Mouse (Mus musculus) kidney, adult 8-10 months (tissue): ENCODE measurements around the gene Hist1h2bh.
"Not testable (repeated sequence)": the region's sequence is repeated elsewhere in the genome, so short reads cannot be mapped to it uniquely, and the experiment has no call there.

ENCODE experiments used
- DNase-seq, 2 experiments: peaks; one replicate each; pipeline ENCODE4 v3.0.0; 2022

Hist1h2bh gene

DNA sequence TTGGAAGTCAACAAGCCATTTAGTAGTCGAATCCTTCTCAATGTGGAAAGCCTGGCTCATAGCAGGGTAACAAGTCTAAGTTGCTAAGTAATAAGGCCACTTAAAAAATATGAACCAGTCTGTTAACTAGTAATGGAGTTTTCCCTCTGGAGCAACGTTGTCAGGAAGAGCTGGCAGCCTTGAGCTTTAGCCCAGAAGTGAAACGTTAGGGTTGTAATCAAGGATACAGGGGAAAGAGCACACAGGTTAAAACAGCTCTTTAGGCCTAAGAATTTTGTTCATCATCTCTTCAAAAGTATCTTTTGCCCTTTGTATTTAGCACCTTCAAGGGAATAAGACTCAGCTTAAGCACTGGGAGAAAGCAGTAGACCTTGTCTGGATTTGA, 7.6 kb upstream of the Hist1h2bh start:
- DNase-seq, result no peak

DNA sequence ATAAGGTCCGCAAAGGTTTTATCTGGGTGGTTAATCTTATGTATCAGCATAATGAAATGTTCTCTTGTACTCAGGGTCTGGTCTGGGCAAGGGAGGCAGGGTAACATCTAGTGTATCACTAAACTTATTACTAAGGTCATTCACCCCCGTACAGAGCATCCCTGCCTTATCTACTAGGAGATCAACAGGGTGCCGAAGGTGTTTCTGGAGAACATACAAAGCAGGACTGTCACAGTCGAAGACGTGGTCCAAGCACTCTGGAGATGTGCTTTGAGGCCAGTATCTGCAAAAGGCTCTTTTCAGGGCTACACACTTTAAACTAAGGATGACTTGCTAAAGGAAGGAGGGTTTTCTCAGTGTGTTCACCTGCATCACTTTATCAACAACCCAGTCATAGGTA, 3.5 kb upstream of the Hist1h2bh start:
- no peak for DNase-seq

DNA sequence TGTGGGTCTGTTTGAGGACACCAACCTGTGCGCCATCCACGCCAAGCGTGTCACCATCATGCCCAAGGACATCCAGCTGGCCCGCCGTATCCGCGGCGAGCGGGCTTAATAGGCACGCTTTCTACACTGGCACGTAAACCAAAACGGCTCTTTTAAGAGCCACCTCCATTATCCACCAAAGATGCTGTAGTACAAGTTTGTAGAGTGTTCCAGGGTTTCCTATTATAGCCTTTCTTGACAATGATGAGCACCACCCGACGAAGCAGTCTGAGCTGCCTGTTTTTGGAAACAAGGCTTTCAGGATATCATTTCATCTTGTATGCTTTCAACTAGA, 1.6 kb upstream of the Hist1h2bh start:
- not testable (repeated sequence) for DNase-seq

DNA sequence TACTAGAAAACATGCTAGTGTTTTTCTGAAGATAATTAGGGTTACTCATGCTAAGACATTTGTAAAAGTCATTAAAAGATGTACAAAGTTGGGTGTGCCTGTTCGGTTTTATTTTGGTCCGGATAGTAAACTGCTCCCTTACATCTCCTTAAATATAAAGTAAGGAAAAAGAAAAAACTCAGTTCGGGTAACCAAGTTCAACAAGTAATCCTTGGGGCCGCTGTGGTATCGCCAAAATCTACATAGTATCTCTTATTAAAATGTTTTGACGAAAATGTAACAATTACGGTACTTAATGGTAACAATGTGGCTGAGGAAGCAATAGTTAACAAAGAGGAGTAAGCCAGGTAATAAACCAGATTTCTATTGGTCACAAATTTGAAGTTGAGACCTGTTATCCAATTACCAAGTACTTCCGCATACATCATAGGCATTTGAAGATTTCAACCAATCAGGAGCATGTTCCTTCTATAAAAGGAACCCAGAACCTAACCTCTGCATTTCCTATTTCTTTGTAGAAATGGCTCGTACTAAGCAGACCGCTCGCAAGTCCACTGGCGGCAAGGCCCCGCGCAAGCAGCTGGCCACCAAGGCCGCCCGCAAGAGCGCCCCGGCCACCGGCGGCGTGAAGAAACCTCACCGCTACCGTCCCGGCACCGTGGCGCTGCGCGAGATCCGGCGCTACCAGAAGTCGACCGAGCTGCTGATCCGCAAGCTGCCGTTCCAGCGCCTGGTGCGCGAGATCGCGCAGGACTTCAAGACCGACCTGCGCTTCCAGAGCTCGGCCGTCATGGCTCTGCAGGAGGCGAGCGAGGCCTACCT, 984 bp upstream of the Hist1h2bh start, which contains the start of gene Hist1h3f:
Gene Hist1h3f, plus strand, starts transcription at position 88 of the 822 bp plus-strand sequence.
- DNase-seq, result peak; percentile 47 to 89

DNA sequence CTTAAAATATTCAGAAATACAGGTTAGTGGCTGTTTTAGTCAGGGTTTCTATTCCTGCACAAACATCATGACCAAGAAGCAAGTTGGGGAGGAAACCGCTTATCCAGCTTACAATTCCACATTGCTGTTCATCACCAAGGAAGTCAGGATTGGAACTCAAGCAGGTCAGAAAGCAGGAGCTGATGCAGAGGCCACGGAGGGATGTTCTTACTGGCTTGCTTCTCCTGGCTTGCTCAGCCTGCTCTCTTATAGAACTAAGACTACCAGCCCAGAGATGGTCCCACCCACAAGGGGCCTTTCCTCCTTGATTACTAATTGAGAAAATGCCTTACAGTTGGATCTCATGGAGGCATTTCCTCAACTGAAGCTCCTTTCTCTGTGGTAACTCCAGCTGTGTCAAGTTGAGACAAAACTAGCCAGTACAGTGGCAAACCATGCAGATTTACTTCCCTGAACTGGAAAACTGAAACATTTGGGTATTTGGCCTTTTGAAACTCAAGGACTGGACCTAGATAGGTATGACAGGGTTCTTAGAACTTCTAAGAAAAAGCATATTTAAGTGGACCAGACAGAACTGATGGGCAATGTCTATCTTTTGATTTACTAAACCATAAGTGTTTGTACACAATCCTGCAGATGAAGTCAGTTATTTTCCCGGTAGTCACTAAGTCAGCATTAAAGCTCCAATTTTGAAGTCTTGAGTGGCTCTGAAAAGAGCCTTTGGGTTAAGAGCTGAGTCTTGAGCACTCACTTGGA, 789 bp downstream of the Hist1h2bh start:
- not testable (repeated sequence) for DNase-seq

DNA sequence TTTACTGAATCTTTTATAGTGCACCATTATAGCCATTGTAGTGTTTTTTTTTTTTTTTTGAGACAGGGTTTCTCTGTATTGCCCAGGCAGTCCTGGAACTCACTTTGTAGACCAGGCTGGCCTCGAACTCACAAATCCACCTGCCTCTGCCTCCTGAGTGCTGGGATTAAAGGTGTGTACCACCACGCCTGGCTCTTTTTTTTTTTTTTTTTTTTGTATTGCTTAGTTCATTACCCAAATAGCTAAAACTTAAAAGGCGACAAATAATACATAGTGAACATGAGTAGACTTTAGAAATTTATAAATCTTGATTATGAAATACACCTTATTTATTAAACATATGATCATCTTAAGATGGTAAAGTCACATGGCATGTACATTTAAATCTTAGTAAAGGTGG, 1.7 kb downstream of the Hist1h2bh start:
- DNase-seq, result no peak

DNA sequence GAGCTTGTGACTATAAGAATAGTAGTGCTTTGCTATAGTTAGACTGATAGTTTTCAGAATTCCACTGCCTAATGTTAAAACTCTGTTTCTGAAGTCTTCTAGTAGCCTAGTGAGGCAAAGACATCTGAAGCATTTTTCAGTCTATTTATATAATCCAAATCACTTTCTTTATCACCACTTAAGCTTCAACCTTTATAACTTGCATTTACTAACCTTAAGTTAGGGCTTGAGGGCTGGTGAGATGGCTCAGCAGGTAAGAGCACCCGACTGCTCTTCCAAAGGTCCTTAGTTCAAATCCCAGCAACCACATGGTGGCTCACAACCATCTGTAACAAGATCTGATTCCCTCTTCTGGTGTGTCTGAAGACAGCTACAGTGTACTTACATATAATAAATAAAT, 3.4 kb downstream of the Hist1h2bh start:
- not testable (repeated sequence) for DNase-seq

DNA sequence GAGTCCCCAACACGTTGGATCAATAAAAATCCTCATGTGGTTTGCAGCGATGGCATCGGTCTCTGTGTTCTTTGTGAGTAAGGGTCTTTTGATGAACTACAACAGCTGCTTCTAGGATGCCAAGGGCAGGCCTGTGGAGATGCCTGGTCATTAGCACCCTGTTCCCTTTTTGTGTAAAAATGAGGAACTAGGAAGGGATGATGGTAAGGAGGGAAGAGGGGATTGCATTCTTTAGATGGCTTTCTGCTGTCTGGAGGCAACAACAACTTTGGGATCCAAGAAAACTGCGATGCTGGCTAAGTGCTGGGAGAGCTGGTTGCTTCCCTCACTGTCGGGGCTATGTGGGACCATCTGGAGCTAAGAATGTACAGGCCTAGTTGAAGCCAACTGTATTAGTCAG, 4.9 kb downstream of the Hist1h2bh start:
- DNase-seq, result no peak

DNA sequence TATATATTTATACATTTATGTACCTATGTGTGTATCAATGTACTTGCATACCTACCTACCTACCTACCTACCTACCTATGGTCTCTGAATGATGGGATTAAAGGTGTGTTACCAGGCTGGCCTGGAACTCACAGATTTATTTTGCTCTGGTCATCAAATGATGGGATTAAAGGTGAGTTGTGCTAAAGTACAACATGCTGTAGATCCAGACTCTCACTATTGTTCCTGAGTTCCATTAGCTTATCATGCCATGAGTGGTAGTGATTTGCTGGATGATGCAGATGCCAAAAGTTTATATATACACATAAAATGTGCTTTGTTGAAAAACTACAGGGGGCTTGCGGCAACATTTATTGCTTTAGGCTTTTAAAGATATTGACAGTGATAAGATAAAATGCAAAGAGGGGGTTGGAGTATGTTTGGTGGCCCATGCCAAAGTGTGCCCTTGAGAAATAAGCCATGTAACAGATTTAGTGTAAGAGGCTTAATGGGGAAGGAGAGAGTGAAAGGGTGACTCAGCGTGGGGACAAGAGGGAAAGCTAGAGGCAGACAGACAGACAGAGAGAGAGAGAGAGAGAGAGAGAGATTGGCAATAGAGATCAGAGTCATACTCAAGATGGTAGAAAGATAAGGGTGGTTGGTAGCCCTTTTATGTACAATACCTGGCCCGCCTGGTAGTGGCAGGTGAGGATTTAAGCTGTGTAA, 6.0 kb downstream of the Hist1h2bh start:
- DNase-seq, result no peak

DNA sequence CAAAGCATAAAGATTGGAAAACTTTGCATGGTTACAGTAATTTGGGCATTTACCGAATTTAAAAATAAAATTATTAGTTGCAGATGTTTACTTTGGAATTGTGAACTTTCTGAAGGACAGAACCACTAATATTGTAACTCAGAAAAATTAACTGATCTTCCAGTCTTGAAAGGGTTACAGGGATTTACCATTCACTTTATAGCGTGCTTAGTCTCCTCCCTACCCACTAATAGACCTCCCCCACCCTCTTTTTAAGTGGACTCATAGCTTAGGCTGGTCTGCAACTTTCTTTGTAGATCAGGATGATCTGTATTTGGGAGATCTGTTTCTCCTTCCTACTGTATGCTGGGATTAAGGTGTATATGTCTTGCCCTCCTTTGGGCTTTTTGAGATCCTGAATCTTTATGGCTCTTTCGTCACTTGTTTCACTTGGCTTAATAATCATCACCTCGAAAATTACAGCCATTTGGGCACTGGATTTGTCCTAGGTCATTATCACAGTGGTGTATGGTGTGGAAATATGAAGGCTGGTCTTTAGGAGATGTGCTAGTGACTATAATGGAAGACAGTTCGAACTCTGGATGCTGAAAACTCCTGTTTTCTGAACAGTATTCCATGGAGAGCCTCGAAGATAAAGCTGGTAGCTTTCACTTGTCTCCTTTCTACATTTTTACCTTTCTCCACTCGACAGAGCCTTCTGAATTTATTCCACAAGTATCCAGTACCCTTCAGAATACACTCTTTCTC, 6.9 kb downstream of the Hist1h2bh start:
- no peak for DNase-seq

DNA sequence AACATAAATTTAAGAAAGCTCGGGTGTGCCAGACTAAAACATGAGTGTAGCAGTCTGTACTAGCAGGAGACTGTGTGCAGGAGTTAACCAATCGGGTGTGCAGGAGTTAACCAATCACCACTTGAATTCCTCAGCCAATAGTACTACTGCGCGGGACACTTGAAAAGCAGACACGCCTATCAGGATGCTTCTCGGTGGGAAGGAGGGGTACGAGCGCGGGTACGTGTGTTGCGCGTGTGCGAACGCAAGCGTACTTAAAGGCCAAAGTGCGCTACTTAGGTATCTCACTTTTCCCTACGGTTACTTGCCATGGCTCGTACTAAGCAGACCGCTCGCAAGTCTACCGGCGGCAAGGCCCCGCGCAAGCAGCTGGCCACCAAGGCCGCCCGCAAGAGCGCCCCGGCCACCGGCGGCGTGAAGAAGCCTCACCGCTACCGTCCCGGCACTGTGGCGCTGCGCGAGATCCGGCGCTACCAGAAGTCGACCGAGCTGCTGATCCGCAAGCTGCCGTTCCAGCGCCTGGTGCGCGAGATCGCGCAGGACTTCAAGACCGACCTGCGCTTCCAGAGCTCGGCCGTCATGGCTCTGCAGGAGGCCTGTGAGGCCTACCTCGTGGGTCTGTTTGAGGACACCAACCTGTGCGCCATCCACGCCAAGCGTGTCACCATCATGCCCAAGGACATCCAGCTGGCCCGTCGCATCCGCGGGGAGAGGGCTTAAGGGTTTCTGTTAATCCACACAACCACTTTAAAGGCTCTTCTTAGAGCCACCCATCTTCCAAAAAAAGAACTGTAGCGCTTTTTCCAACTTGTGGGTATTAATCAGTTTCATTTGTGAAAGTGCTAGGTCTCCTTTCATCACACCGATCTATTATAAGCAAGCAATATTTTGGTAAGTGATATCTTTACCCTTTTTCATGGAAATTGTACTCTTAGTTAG, 7.8 kb downstream of the Hist1h2bh start, which contains the start of gene Hist1h3g:
Gene Hist1h3g, plus strand, starts transcription at position 286 of the 939 bp plus-strand sequence.
- peak; percentile 81 for DNase-seq

DNA sequence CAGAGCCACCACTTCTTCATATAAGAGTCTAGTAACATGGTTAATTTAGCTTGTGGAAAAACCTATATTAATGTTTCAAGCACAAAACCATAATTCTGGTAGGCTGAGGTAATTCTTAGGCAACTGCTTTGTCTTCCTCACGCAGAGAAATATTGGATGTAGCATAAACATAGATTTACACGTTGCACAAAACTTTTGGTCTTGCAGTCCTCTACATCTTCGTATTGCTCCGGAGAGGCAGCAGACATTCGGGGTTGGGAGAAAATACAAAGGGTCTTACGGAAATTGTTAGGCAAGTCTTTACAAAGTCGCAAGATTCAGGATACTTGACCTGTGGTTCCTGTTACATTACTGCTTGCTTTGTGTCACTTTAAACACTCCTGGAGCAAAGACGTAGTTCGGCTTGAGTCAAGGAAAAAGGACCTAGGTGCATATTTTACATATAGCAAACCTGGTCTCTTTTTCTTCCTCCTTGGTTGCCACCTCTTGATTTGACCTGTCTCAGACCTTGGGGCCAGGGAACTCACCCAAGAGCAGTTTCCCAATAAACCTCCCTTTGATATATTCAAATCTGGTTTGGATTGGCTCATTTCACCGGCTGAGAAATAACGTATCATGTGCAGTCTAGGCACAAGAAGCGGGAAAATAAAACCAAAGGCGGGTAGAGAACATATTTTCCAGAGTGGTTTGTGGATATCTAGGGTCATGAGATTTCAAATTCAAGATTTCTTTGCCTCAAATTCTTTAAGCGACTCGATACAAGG, 8.6 kb downstream of the Hist1h2bh start:
- DNase-seq, result no peak

DNA sequence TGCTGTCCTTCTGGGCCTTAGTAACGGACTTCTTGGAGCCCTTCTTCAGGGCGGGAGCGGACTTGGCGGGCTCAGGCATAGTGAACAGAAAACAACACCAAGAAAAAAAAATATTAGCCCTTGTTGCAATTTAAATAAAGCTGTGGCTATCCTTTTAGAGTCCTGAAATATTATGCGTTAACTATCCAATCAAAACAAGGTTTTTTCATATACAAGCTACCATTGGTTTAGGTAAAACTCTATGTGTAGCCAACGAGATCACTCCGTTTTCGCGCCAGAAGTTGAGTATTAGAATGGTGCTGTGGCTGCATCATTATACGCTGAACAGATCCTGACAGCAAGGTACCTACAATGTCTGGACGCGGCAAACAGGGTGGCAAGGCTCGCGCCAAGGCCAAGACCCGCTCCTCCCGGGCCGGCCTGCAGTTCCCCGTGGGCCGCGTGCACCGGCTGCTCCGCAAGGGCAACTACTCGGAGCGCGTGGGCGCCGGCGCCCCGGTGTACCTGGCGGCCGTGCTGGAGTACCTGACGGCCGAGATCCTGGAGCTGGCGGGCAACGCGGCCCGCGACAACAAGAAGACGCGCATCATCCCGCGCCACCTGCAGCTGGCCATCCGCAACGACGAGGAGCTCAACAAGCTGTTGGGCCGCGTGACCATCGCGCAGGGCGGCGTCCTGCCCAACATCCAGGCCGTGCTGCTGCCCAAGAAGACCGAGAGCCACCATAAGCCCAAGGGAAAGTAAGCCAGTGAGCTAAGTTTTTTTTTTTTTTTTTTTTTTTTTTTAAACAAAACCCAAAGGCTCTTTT, 9.4 kb downstream of the Hist1h2bh start, which contains the start of gene Hist1h2af:
Gene Hist1h2af, plus strand, starts transcription at position 347 of the 808 bp plus-strand sequence.
- peak in 1 of 2 experiments; percentile 51 for DNase-seq

DNA sequence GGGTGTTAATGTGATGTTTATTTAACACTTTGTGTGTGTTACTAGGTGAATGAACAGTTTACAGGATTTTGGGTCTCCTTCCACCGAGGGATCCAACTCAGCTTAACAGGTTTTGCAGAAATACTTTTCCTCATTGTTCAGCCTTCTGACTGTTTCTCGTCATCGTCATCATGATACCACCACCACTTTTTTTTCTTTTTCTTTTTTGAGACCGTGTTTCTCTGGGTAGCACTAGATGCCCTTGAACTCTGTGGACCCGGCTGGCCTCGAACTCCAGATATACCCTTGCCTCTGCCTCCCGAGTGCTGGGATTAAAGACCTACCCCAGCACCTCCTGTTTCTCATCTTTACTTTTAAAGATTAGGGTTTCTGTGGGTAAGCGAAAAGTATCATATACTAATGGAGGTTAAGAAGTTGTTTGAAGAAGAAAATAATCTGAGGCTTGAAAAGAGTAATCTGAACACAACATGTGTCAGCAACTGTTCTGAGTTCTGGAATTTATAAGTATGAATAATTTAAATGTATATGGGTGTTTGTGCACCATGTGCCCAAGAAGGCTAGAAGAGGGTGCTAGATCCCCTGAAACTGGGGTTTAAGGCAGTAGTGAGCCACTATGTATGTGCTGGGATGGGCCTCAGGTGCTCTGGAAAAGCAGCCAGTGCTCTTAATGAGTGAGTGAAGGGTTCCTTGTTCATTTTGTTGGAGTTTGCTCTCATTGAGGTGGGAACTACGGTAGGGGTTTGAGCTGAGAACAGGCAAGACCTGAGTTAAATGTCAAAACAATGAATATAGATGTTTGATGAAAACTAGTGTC, 10.7 kb downstream of the Hist1h2bh start:
- no peak for DNase-seq

DNA sequence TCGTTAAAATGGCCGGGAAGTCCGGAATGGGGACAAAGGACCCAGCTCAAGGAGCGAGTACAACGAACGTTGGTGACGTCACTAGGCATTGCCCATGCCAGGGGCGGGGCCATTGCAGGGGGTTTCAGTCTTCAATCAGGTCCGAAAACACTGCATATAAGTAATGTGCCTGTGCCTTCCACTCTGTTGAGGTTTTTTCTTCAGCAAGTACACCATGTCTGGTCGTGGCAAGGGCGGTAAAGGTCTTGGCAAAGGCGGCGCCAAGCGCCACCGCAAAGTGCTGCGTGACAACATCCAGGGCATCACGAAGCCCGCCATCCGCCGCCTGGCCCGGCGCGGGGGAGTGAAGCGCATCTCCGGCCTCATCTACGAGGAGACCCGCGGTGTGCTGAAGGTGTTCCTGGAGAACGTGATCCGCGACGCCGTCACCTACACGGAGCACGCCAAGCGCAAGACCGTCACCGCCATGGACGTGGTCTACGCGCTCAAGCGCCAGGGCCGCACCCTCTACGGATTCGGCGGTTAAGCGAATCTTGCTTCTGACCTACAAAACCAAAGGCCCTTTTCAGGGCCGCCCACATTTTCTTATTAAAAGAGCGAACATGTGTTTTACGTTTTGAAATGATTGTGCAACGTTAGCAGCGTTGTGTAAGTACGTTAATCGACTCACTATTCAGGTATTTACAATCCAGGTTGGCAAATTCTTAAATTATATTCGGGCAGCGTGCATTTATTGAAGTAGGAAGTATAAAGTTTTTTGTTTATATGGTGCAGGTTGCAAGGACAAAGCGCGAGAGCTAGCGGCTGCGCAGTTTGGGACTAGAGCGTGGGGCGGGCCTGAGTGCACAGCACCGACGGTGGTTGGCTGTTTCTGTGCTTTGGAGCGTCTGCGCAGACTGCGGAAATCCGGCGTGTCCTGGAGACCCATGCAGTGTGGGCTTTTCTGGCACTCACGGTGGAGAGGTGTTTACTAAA, 12.0 kb downstream of the Hist1h2bh start, which contains the start of gene Hist1h4h:
Gene Hist1h4h, plus strand, starts transcription at position 150 of the 975 bp plus-strand sequence.
- peak; percentile 95 to 97 for DNase-seq

DNA sequence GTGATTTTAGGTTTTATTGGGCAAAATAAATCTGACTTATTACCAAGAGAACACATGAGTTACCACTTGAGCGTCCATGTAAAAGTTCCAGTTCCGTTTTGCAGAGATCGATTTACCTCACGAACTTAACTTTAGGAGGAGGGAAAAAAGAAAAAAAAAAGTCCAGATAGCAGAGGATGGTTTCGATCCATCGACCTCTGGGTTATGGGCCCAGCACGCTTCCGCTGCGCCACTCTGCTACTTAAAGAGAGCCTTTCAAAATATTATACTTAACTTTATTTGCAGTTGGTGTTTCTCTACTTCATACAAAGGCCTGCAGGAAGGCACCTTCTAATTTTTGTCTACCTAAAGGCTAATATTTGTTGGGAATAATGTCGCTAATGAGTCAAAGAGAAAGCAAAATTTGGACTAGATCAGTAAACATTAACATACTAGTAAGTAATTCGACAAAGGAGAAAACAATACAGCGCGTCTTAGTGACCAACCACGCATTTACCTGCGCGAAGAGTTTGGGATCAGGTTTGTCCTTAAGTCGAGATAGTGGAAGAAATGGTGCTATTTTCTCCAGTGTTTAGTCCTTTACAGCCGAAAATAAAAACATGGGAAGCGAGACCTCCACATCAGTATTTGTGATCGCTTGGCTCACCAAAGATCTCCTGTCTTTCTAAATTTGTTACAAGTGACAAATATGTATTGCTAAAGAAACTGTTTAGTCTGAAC, 12.9 kb downstream of the Hist1h2bh start:
- DNase-seq, result peak; percentile 45 to 66
